Mouse (Mus musculus): ENCODE measurements around the gene Rsrp1. TPM values are rescaled to one million over a fixed set of nuclear protein-coding genes. Genes with fewer than 3 reads are reported as not detected.

Rsrp1 gene
- 341 and 344 TPM in 2 replicates for polyA plus RNA-seq (2014; fragmentation: Nextera tagmentation; extraction: Ambion mirVana)

- peak; percentile 100 for DNase-seq
- Histone ChIP-seq H3K4me2 (peak within 1 kb of the TSS; percentile 75), H3K27me3 (ENCODE audit: insufficient read depth, low read length) (no peaks in the 10 kb centered on the region), H3K27ac (ENCODE audit: low read depth) (peak within 1 kb of the TSS; percentile 91), H3K4me3 (ENCODE audit: low read depth, low read length) (peak within 1 kb of the TSS; percentile 99), H3K4me1 (ENCODE audit: insufficient read depth) (peaks cover 10% of the 10 kb centered on the region), H3K9ac (peak within 1 kb of the TSS; percentile 91), H3K36me3 (ENCODE audit: insufficient read depth) (peaks cover 40% of the 10 kb centered on the region), H3K9me3 (ENCODE audit: low read depth, low read length) (no peaks in the 10 kb centered on the region)
- ATAC-seq (ENCODE audit: insufficient read depth): peak; percentile 93
- WGBS: under 1% methylated on average over 64 of the region's 64 CpGs
- no peak for TF ChIP-seq CTCF (IDR thresholded peaks at IDR 0.05; ENCODE audit: low read depth)
Measured at GRCm38 (mm10) chr4:134923258-134924018, at the start of gene Rsrp1. TSS of gene Rsrp1 (plus strand) at chr4:134923592.

GRCm38 (mm10) chr4:134876171-134876570 is 47.2 kb upstream of the Rsrp1 start:
- H3K9ac ChIP-seq: no peak overlapping the region
- WGBS: 77% methylated on average over 9 of the region's 9 CpGs
- no peak overlapping the region for H3K4me3 ChIP-seq (ENCODE audit: low read depth, low read length)
- no peak overlapping the region for H3K4me2 ChIP-seq
- H3K4me1 ChIP-seq (ENCODE audit: insufficient read depth): peaks cover 3% of the 10 kb centered on the region; the same call in 1 of the 2 replicates
- no peak for TF ChIP-seq CTCF (IDR thresholded peaks at IDR 0.05; ENCODE audit: low read depth)
- no peak overlapping the region for H3K27ac ChIP-seq (ENCODE audit: low read depth)
- ATAC-seq (ENCODE audit: insufficient read depth) (no peak), DNase-seq (no peak)
- H3K27me3 ChIP-seq (ENCODE audit: insufficient read depth, low read length): no peaks in the 10 kb centered on the region
- no peaks in the 10 kb centered on the region for H3K9me3 ChIP-seq (ENCODE audit: low read depth, low read length)
- H3K36me3 ChIP-seq (ENCODE audit: insufficient read depth): no peaks in the 10 kb centered on the region

DNA sequence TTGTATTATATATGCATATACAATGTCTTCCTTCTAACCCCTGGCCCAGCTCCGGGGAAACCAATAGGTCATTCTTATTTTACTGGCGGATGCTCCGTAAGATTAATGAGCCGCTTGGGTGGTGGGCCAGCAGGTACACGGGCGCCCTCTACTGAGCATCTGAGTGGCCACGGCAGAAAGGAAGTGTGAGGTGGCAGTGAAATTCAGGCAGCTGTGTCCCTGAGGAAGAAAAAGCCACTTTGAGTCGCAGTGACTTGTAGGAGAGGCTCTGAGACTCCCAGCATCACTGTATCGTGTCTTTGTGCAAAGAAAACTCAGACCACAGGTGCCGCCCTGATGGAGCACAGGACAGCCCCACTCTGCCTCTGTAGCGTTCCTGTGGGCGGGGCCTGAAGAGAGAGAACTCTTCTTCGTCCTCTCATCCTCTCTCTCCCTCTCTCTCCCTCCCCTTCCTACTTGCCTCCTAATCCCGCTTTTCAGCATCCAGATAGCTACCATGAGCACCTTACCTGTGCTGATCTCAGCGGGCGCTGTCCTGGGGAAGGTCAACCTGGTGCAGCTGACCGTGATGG is 43.9 kb upstream of the Rsrp1 start:
- H3K9ac ChIP-seq: no peak overlapping the region
- ATAC-seq (ENCODE audit: insufficient read depth): 0 out of 2 replicates have a peak, but pooled peaks have one; percentile 21
- no peaks in the 10 kb centered on the region for H3K9me3 ChIP-seq (ENCODE audit: low read depth, low read length)
- 5% methylated on average over 17 of the region's 17 CpGs for WGBS
- H3K4me2 ChIP-seq: peak overlapping the region; percentile 55
- peak; percentile 85 for DNase-seq
- H3K4me3 ChIP-seq (ENCODE audit: low read depth, low read length): peak overlapping the region; percentile 19; the same call in 1 of the 2 replicates
- no peak overlapping the region for H3K27ac ChIP-seq (ENCODE audit: low read depth)
- H3K4me1 ChIP-seq (ENCODE audit: insufficient read depth): peaks cover 3% of the 10 kb centered on the region; the same call in 1 of the 2 replicates
- TF ChIP-seq CTCF (IDR thresholded peaks at IDR 0.05; ENCODE audit: low read depth): peak; percentile 79
- H3K36me3 ChIP-seq (ENCODE audit: insufficient read depth): no peaks in the 10 kb centered on the region
- no peaks in the 10 kb centered on the region for H3K27me3 ChIP-seq (ENCODE audit: insufficient read depth, low read length)

GRCm38 (mm10) chr4:134880041-134880440 is 43.4 kb upstream of the Rsrp1 start:
- Histone ChIP-seq H3K36me3 (ENCODE audit: insufficient read depth) (no peaks in the 10 kb centered on the region), H3K27me3 (ENCODE audit: insufficient read depth, low read length) (no peaks in the 10 kb centered on the region), H3K4me3 (ENCODE audit: low read depth, low read length) (no peak overlapping the region), H3K4me1 (ENCODE audit: insufficient read depth) (peaks cover 3% of the 10 kb centered on the region; the same call in 1 of the 2 replicates), H3K4me2 (peak overlapping the region; percentile 55), H3K27ac (ENCODE audit: low read depth) (no peak overlapping the region), H3K9me3 (ENCODE audit: low read depth, low read length) (no peaks in the 10 kb centered on the region), H3K9ac (no peak overlapping the region)
- DNase-seq (peak; percentile 38), ATAC-seq (ENCODE audit: insufficient read depth) (no peak)
- WGBS: 35% methylated on average over 6 of the region's 6 CpGs
- TF ChIP-seq CTCF (IDR thresholded peaks at IDR 0.05; ENCODE audit: low read depth): peak; percentile 47

- Histone ChIP-seq H3K9me3 (ENCODE audit: low read depth, low read length) (no peaks in the 10 kb centered on the region), H3K4me2 (no peak overlapping the region), H3K27ac (ENCODE audit: low read depth) (no peak overlapping the region), H3K9ac (no peak overlapping the region), H3K27me3 (ENCODE audit: insufficient read depth, low read length) (no peaks in the 10 kb centered on the region), H3K36me3 (ENCODE audit: insufficient read depth) (no peaks in the 10 kb centered on the region), H3K4me1 (ENCODE audit: insufficient read depth) (peaks cover 3% of the 10 kb centered on the region; the same call in 1 of the 2 replicates), H3K4me3 (ENCODE audit: low read depth, low read length) (no peak overlapping the region)
- ATAC-seq (ENCODE audit: insufficient read depth): no peak
- TF ChIP-seq CTCF (IDR thresholded peaks at IDR 0.05; ENCODE audit: low read depth): peak; percentile 74
- DNase-seq: peak; percentile 62
- WGBS: 25% methylated on average over 7 of the region's 7 CpGs
Measured at GRCm38 (mm10) chr4:134883266-134883665, 40.1 kb upstream of the Rsrp1 start.

GRCm38 (mm10) chr4:134883808-134884207 is 39.6 kb upstream of the Rsrp1 start:
- no peak overlapping the region for H3K4me2 ChIP-seq
- ATAC-seq (ENCODE audit: insufficient read depth) (no peak), DNase-seq (no peak)
- no peak for TF ChIP-seq CTCF (IDR thresholded peaks at IDR 0.05; ENCODE audit: low read depth)
- WGBS: 87% methylated on average over 10 of the region's 10 CpGs
- no peak overlapping the region for H3K9ac ChIP-seq
- no peaks in the 10 kb centered on the region for H3K27me3 ChIP-seq (ENCODE audit: insufficient read depth, low read length)
- no peaks in the 10 kb centered on the region for H3K9me3 ChIP-seq (ENCODE audit: low read depth, low read length)
- no peak overlapping the region for H3K4me3 ChIP-seq (ENCODE audit: low read depth, low read length)
- no peaks in the 10 kb centered on the region for H3K36me3 ChIP-seq (ENCODE audit: insufficient read depth)
- peaks cover 3% of the 10 kb centered on the region; the same call in 1 of the 2 replicates for H3K4me1 ChIP-seq (ENCODE audit: insufficient read depth)
- H3K27ac ChIP-seq (ENCODE audit: low read depth): no peak overlapping the region

GRCm38 (mm10) chr4:134884364-134884763 is 39.0 kb upstream of the Rsrp1 start:
- DNase-seq: no peak
- Histone ChIP-seq H3K9ac (no peak overlapping the region), H3K9me3 (ENCODE audit: low read depth, low read length) (no peaks in the 10 kb centered on the region), H3K4me2 (no peak overlapping the region), H3K36me3 (ENCODE audit: insufficient read depth) (no peaks in the 10 kb centered on the region), H3K4me1 (ENCODE audit: insufficient read depth) (peaks cover under 1% of the 10 kb centered on the region; the same call in 1 of the 2 replicates), H3K27ac (ENCODE audit: low read depth) (no peak overlapping the region), H3K4me3 (ENCODE audit: low read depth, low read length) (no peak overlapping the region), H3K27me3 (ENCODE audit: insufficient read depth, low read length) (no peaks in the 10 kb centered on the region)
- 82% methylated on average over 4 of the region's 4 CpGs for WGBS
- TF ChIP-seq CTCF (IDR thresholded peaks at IDR 0.05; ENCODE audit: low read depth): no peak
- ATAC-seq (ENCODE audit: insufficient read depth): no peak
